Mouse (Mus musculus) urinary bladder, postnatal 25 days (tissue): ENCODE results near the gene Pten.

Experiments used
- DNase-seq: peaks from one replicate; pipeline ENCODE4 v3.0.0; 2022; ENCODE audit warnings: low spot score

Gene Pten

GRCm38 (mm10) chr19:32756900-32757725 is at the start of gene Pten:
TSS of gene Pten (plus strand) at chr19:32757497.
- DNase-seq: peak; percentile 97

GRCm38 (mm10) chr19:32708996-32709395 is 48.3 kb upstream of the Pten start:
- DNase-seq: no peak

- no peak for DNase-seq
Measured at GRCm38 (mm10) chr19:32710288-32710687, 47.0 kb upstream of the Pten start.

- DNase-seq: peak; percentile 97
Measured at GRCm38 (mm10) chr19:32711761-32712541, 45.3 kb upstream of the Pten start.

DNA sequence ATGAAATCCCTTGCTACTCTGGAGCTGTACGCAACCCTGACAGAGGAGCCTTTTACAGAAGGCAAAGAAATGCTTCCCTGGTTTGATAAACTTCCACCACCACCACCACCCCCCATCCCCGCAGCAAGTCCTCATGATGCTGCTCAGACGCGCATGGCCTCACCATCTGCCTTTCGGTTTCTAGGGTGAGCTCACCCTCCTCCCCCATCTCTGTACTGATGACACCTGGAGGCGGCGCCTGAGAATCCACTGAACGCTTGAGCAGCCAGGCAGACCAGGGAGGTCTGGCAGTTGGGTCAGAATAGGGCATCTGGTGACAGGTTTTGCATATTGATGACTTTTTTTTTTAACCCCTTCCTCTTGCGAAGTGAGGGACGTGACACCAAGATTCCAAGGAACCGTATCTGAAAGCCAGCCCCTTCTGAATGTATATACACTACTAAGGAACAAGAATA is 44.7 kb upstream of the Pten start:
- DNase-seq: peak; percentile 58

- DNase-seq: no peak
Measured at GRCm38 (mm10) chr19:32713471-32713870, 43.8 kb upstream of the Pten start.

GRCm38 (mm10) chr19:32715201-32715600 is 42.1 kb upstream of the Pten start:
- peak; percentile 61 for DNase-seq

- DNase-seq: no peak
Measured at GRCm38 (mm10) chr19:32715681-32716080, 41.6 kb upstream of the Pten start.

DNA sequence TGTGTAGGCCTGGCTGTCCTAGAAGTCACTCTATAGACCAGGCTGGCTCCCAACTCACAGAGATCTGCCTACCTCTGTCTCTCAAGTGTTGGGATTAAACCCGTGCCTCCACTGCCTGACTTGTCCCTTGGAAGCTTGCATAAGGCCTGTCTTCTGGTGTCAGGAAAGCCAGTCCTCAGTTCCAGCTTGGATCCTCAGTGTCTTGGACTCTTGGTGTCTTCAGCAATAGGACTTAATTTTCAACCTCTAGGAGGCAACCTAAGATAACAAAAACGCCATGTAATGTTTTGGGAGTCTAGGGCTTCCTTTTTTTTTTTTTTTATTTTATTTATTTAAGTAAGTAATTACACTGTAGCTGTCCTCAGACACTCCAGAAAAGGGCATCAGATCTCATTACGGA is 39.7 kb upstream of the Pten start:
- DNase-seq: no peak

DNA sequence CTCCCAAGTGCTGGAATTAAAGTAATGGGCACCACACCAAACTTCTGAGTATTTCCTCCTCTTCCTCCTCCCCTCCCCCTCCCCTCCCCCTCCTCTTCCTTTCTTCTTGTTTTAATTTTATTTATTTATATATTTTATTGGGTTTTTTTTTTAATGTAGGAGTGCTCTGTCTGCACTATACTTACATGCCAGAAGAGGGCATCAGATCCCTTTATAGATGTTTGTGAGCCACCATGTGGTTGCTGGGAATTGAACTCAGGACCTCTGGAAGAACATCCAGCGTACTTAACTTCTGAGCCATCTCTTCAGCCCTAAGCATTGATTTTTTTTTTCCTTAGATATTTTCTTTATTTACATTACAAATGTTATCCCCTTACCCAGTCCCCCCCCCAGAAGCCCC is 37.0 kb upstream of the Pten start:
- no peak for DNase-seq

DNA sequence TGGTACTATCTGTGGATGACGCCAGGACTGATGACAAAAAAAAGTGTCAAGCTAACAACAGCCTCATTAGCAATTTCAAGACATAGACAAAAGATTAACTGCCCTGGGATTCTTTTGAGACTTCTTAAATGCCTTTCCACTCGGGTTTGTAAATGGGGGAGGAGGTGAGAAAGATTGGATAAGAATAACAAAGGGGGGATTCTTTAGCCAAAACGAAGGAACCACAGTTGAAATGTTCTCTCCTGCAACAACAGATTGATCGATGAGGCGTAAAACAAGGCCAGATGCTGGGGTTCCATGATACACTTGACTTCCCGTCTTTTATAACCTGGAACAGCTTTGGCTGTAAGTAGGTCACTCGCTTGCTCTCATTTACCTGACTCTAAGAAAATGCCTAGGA is 33.5 kb upstream of the Pten start:
- DNase-seq: no peak

DNA sequence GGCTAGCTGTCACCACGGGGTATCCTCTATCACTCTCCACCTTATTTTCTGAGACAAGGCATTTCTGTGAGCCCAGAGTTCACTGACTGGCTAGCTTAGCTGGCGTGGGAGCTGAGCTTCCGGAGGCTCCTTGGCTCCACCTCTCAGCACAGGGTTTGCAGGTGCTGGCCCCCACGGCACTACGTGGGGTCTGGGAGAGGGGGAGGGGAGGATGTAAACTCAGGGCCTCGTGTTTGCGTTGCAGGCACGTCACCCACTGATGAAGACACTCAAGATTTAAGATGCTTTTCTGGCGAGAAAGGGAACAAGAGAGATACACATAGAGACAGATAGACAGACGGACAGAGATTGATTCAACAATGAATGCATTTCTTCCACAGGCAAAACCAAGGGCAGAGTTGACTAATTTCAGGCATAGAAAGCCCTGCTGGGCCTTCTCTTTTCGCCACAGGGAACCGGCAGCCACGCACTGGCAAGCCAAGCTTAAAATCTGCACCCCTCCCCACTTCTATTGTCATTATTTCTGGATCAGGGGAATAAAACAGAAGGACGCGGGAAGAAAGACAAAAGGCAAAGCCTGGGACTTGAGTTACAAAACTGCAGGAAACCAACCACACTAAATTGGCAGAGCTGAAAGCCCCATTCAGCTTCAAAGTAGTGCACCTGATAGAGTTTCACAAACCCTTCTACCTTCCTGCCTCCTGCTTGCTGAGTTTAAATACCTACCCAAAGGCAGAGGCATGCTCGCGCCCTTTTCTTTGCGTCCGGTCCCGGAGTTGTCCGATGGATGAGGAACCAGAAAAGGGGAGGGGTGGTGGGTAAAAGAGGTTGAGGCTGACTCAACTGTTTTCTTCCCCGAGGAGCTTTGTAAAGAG is 30.6 kb upstream of the Pten start:
- DNase-seq: no peak

- no peak for DNase-seq
Measured at GRCm38 (mm10) chr19:32729785-32730184, 27.5 kb upstream of the Pten start.

DNA sequence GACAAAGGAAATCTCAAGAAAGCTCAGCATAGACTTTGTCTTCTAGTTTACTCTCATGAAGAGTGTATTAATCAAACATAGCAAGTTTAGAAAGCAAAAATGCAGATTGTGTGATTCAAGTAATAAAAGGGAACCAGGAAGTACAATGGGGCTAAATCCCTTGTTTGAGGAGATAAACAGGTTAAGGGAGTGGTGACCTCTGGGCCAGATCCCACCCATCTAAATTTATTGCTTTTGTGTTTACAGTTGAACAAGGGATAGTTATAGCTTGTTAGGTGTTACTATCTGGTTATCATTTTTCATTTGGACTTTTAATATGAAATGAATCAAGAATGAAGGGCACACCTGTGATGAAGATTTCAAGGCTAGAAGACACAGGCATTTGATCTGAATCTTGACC is 24.4 kb upstream of the Pten start:
- DNase-seq: no peak

DNA sequence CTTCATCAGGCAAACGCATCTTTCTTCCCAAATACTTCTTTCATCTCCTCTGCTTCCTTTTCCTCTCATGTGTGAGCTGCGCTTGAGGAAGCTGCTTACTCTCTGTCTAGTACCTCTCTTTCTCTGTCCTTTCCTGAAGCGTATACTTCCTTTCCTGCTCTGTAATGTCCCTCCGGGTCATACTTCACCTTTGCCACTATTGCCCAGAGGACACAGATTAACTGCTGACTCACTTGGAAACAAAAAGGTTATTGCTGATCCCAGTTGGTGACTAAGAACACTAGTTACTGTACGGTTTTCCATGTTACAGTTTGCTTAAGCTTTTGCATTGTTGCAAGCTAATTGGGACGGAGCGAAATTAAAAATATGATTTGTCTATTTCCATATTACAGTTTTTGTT is 19.5 kb upstream of the Pten start:
- no peak for DNase-seq

- no peak for DNase-seq
Measured at GRCm38 (mm10) chr19:32739686-32740085, 17.6 kb upstream of the Pten start, which contains the start of gene Atad1. TSS of gene Atad1 (minus strand) at chr19:32739786.

DNA sequence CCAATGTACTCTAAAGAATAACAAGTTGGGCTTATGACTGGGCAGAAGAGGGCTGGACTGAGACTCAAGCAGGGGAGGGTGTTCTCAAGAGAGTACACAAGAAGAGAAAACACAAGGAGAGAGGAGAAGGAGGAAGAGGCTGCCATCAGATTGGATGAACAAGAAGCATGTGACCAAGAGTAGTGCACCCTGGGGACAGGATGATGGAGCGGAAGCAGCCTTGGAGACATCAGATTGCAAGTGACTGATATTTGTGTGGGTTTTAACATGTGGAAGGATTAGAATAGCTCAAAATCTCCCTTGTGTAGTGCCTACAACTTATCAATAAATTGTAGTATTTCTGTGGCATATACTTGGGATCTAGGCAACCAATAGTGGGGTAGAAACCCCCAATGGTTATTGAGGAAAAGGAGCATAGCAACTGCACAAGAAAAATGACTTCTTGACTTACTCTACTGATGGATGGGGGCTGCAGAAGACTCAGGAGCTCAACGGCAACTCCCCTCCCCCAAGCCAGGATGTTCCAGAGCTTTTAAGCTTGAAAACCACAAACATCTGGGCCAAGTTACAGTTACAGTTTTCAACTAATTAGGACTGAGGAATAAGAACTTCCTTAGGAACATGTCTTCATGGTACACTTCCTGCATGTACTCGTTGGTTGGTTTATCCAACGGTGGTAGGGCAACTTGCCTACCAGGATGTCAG is 16.5 kb upstream of the Pten start:
- no peak for DNase-seq

DNA sequence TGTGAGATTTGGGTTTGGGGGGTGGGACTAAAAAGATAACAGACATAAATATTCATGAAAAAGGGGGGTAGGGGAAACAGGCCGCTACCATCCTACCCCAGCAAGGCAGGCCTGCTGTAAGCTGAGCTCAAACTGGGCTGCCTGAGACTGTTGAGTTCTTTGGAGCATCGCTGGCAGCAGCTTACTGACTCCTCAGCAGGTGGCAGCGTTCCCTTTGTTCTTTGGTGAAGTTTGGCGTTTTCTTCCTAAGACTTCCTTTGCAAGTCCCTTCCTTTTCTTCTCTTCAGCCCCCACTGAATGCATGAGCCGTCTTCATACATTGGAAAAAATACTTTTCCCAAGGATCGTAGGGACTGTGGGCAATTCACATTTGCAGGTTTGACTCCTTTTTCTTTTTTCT is 7.9 kb upstream of the Pten start:
- DNase-seq: no peak

GRCm38 (mm10) chr19:32752357-32752756 is 4.9 kb upstream of the Pten start:
- DNase-seq: no peak

GRCm38 (mm10) chr19:32753386-32753785 is 3.9 kb upstream of the Pten start:
- DNase-seq: no peak

- DNase-seq: no peak
Measured at GRCm38 (mm10) chr19:32754188-32755000, 2.9 kb upstream of the Pten start.
